Mouse (Mus musculus): ENCODE measurements at regions not wholly inside any gene's neighbourhood (a gene's known extent, or its start where the extent isn't known, plus 50 kb on each side); places are given as distances from the start of the nearest gene placed in this dataset.

- H3K9ac ChIP-seq (ENCODE audit: low read length), result no peak overlapping the region
- H3K27me3 ChIP-seq (ENCODE audit: control insufficient read depth, insufficient read depth, low read length), result no peaks in the 10 kb centered on the region
- no peak overlapping the region for H3K4me2 ChIP-seq (replicated peaks; ENCODE audit: low read depth)
- H3K4me1 ChIP-seq (replicated peaks; ENCODE audit: control insufficient read depth, insufficient read depth), result no peaks in the 10 kb centered on the region
- TF ChIP-seq CTCF (IDR thresholded peaks at IDR 0.05; ENCODE audit: low read depth), result no peak
- TF ChIP-seq EP300 (optimal IDR thresholded peaks at IDR 0.05), result no peak
- 52% methylated on average over 2 of the region's 2 CpGs for WGBS
- H3K36me3 ChIP-seq (ENCODE audit: control insufficient read depth, insufficient read depth, low read length), result no peaks in the 10 kb centered on the region
- H3K27ac ChIP-seq (replicated peaks), result no peak overlapping the region
- H3K9me3 ChIP-seq (ENCODE audit: control insufficient read depth, low read length), result no peaks in the 10 kb centered on the region
- H3K4me3 ChIP-seq (ENCODE audit: low read depth, low read length), result no peak overlapping the region
- ATAC-seq (ENCODE audit: low FRiP score, low TSS enrichment) (no peak), DNase-seq (ENCODE audit: low spot score) (no peak)
Measured at GRCm38 (mm10) chr5:12856869-12857268, 268.3 kb upstream of the Sema3a start.

- no peak for DNase-seq (ENCODE audit: low spot score)
- no peak for TF ChIP-seq CTCF (IDR thresholded peaks at IDR 0.05; ENCODE audit: low read depth)
- TF ChIP-seq EP300 (optimal IDR thresholded peaks at IDR 0.05), result no peak
- no peak overlapping the region for H3K4me3 ChIP-seq (ENCODE audit: low read depth, low read length)
- H3K36me3 ChIP-seq (ENCODE audit: control insufficient read depth, insufficient read depth, low read length), result no peaks in the 10 kb centered on the region
- no peak overlapping the region for H3K4me2 ChIP-seq (replicated peaks; ENCODE audit: low read depth)
- H3K9ac ChIP-seq (ENCODE audit: low read length), result no peak overlapping the region
- H3K9me3 ChIP-seq (ENCODE audit: control insufficient read depth, low read length), result no peaks in the 10 kb centered on the region
- H3K27me3 ChIP-seq (ENCODE audit: control insufficient read depth, insufficient read depth, low read length), result no peaks in the 10 kb centered on the region
- 65% methylated on average over 3 of the region's 3 CpGs for WGBS
- H3K4me1 ChIP-seq (replicated peaks; ENCODE audit: control insufficient read depth, insufficient read depth), result no peaks in the 10 kb centered on the region
- ATAC-seq (ENCODE audit: low FRiP score, low TSS enrichment), result no peak
- H3K27ac ChIP-seq (replicated peaks), result no peak overlapping the region
Measured at GRCm38 (mm10) chr5:12868355-12869217, 256.6 kb upstream of the Sema3a start.

- no peak for DNase-seq (ENCODE audit: low spot score)
- TF ChIP-seq EP300 (optimal IDR thresholded peaks at IDR 0.05) (no peak), CTCF (IDR thresholded peaks at IDR 0.05; ENCODE audit: low read depth) (no peak)
- no peaks in the 10 kb centered on the region for H3K27me3 ChIP-seq (ENCODE audit: control insufficient read depth, insufficient read depth, low read length)
- no peak overlapping the region for H3K9ac ChIP-seq (ENCODE audit: low read length)
- no peak overlapping the region for H3K4me3 ChIP-seq (ENCODE audit: low read depth, low read length)
- no peak for ATAC-seq (ENCODE audit: low FRiP score, low TSS enrichment)
- no peak overlapping the region for H3K4me2 ChIP-seq (replicated peaks; ENCODE audit: low read depth)
- no peaks in the 10 kb centered on the region for H3K4me1 ChIP-seq (replicated peaks; ENCODE audit: control insufficient read depth, insufficient read depth)
- H3K36me3 ChIP-seq (ENCODE audit: control insufficient read depth, insufficient read depth, low read length), result no peaks in the 10 kb centered on the region
- H3K27ac ChIP-seq (replicated peaks), result no peak overlapping the region
- WGBS, result 96% methylated on average over 3 of the region's 3 CpGs
- no peaks in the 10 kb centered on the region for H3K9me3 ChIP-seq (ENCODE audit: control insufficient read depth, low read length)
Measured at GRCm38 (mm10) chr5:12872888-12873287, 252.3 kb upstream of the Sema3a start.

- no peak for ATAC-seq (ENCODE audit: low FRiP score, low TSS enrichment)
- Histone ChIP-seq H3K4me1 (replicated peaks; ENCODE audit: control insufficient read depth, insufficient read depth) (no peaks in the 10 kb centered on the region), H3K27me3 (ENCODE audit: control insufficient read depth, insufficient read depth, low read length) (no peaks in the 10 kb centered on the region), H3K4me3 (ENCODE audit: low read depth, low read length) (no peak overlapping the region), H3K9ac (ENCODE audit: low read length) (no peak overlapping the region), H3K9me3 (ENCODE audit: control insufficient read depth, low read length) (no peaks in the 10 kb centered on the region), H3K4me2 (replicated peaks; ENCODE audit: low read depth) (no peak overlapping the region), H3K27ac (replicated peaks) (no peak overlapping the region), H3K36me3 (ENCODE audit: control insufficient read depth, insufficient read depth, low read length) (no peaks in the 10 kb centered on the region)
- TF ChIP-seq CTCF (IDR thresholded peaks at IDR 0.05; ENCODE audit: low read depth) (no peak), EP300 (optimal IDR thresholded peaks at IDR 0.05) (no peak)
- DNase-seq (ENCODE audit: low spot score), result no peak
- 78% methylated on average over 6 of the region's 6 CpGs for WGBS
Measured at GRCm38 (mm10) chr5:12877595-12878296, 247.5 kb upstream of the Sema3a start.

GRCm38 (mm10) chr5:12892333-12892732 is 232.9 kb upstream of the Sema3a start:
- H3K27me3 ChIP-seq (ENCODE audit: control insufficient read depth, insufficient read depth, low read length), result no peaks in the 10 kb centered on the region
- H3K4me1 ChIP-seq (replicated peaks; ENCODE audit: control insufficient read depth, insufficient read depth), result no peaks in the 10 kb centered on the region
- H3K4me3 ChIP-seq (ENCODE audit: low read depth, low read length), result no peak overlapping the region
- no peak overlapping the region for H3K9ac ChIP-seq (ENCODE audit: low read length)
- TF ChIP-seq EP300 (optimal IDR thresholded peaks at IDR 0.05), result no peak
- TF ChIP-seq CTCF (IDR thresholded peaks at IDR 0.05; ENCODE audit: low read depth), result no peak
- no peak for ATAC-seq (ENCODE audit: low FRiP score, low TSS enrichment)
- H3K27ac ChIP-seq (replicated peaks), result no peak overlapping the region
- H3K4me2 ChIP-seq (replicated peaks; ENCODE audit: low read depth), result no peak overlapping the region
- no peak for DNase-seq (ENCODE audit: low spot score)
- H3K9me3 ChIP-seq (ENCODE audit: control insufficient read depth, low read length), result no peaks in the 10 kb centered on the region
- H3K36me3 ChIP-seq (ENCODE audit: control insufficient read depth, insufficient read depth, low read length), result no peaks in the 10 kb centered on the region

- no peak for ATAC-seq (ENCODE audit: low FRiP score, low TSS enrichment)
- DNase-seq (ENCODE audit: low spot score), result no peak
- H3K4me1 ChIP-seq (replicated peaks; ENCODE audit: control insufficient read depth, insufficient read depth), result no peaks in the 10 kb centered on the region
- no peaks in the 10 kb centered on the region for H3K36me3 ChIP-seq (ENCODE audit: control insufficient read depth, insufficient read depth, low read length)
- no peak overlapping the region for H3K4me2 ChIP-seq (replicated peaks; ENCODE audit: low read depth)
- no peak overlapping the region for H3K4me3 ChIP-seq (ENCODE audit: low read depth, low read length)
- no peaks in the 10 kb centered on the region for H3K9me3 ChIP-seq (ENCODE audit: control insufficient read depth, low read length)
- TF ChIP-seq EP300 (optimal IDR thresholded peaks at IDR 0.05) (no peak), CTCF (IDR thresholded peaks at IDR 0.05; ENCODE audit: low read depth) (no peak)
- no peak overlapping the region for H3K9ac ChIP-seq (ENCODE audit: low read length)
- no peaks in the 10 kb centered on the region for H3K27me3 ChIP-seq (ENCODE audit: control insufficient read depth, insufficient read depth, low read length)
- 58% methylated on average over 2 of the region's 2 CpGs for WGBS
- no peak overlapping the region for H3K27ac ChIP-seq (replicated peaks)
Measured at GRCm38 (mm10) chr5:12894638-12895037, 230.6 kb upstream of the Sema3a start.

Measured in stomach, postnatal 0 days (tissue).